Mouse (Mus musculus) E14TG2a.4 (cell line): ENCODE data around the gene Traf4.

Experiments used
- H3K27me3 ChIP-seq: 2 replicates; pipeline ENCODE4 v1.6.1; 2014; ENCODE audit warnings: low read length, control low read depth; ENCODE audit not compliant: insufficient read depth
- H3K36me3 ChIP-seq: 2 replicates; pipeline ENCODE4 v1.6.1; 2014; ENCODE audit warnings: low read length, control low read depth; ENCODE audit not compliant: insufficient read depth
- H3K4me1 ChIP-seq: replicated peaks from 2 replicates; pipeline ENCODE4 v1.6.1; 2014; ENCODE audit warnings: low read depth, low read length, control low read depth
- H3K4me3 ChIP-seq: replicated peaks from 2 replicates; pipeline ENCODE4 v1.5.1; 2014; ENCODE audit warnings: mild to moderate bottlenecking, low read length
- H3K9me3 ChIP-seq: 2 replicates; pipeline ENCODE4 v1.6.1; 2014; ENCODE audit warnings: low read length, control low read depth
- CTCF ChIP-seq: conservative IDR thresholded peaks from 2 replicates; pipeline ENCODE4 v1.5.1; 2014; ENCODE audit warnings: low read length
- NANOG ChIP-seq: IDR thresholded peaks from 2 replicates; pipeline ENCODE4 v1.6.1; 2014; ENCODE audit warnings: borderline replicate concordance, low read length, mixed read lengths
- POU5F1 ChIP-seq: IDR thresholded peaks from 2 replicates; pipeline ENCODE4 v1.6.1; 2014; ENCODE audit warnings: low read length, borderline replicate concordance

Gene Traf4

DNA sequence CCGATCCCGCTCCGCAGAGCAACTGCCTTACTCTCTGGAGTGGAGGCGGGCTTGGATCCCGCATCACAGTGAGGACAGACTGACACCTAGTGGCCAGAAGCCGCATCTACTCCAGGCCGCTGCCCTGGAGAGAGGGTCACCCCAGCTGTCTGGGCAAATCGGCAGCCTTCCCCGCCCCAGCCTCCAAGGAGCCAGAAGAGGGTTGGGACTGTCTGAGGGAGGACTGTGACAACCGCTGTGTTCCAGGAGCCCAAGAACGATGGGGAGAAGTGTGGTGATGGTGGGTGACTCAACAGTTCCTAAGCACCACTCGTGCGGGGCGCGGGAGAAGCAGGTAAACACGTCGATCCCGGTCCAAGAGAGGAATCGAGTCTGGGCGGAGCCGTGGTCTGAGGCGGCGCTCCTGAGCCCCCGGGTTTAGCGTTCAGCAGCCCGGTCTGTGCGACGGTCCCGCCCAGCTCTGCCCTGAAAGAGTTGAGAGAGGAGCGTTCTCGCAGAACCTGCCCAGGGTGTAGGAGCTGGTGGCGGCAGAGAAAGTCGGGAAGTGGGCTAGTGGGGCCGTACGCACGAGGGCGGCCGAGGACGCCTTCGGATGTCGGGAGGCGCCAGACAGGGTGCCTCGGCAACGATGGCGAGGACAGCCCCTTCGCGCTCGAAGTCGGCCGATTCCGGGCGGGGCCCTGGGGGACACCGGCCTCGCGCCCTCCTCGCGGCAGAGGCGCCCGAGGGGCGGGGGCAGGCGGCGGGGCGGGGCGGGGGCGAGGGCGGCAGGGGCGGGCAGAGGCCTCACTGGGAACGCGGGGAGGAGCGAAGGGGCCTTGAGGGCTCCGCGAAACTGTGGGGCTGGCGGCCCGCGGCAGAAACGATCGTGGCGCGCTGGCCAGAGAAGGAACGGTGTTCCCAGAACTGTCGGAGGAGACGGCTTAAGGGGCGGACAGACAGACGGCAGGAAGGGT lies 12.8 kb upstream of the Traf4 start:
- peaks cover 41% of the 10 kb centered on the region for H3K36me3 ChIP-seq
- no peaks in the 10 kb centered on the region for H3K27me3 ChIP-seq
- no peaks in the 10 kb centered on the region for H3K9me3 ChIP-seq
- TF ChIP-seq CTCF = peak; percentile 95
- TF ChIP-seq NANOG = no peak
- TF ChIP-seq POU5F1 = no peak
- peaks cover 60% of the 10 kb centered on the region for H3K4me1 ChIP-seq
- H3K4me3 ChIP-seq = peak overlapping the region; percentile 99

DNA sequence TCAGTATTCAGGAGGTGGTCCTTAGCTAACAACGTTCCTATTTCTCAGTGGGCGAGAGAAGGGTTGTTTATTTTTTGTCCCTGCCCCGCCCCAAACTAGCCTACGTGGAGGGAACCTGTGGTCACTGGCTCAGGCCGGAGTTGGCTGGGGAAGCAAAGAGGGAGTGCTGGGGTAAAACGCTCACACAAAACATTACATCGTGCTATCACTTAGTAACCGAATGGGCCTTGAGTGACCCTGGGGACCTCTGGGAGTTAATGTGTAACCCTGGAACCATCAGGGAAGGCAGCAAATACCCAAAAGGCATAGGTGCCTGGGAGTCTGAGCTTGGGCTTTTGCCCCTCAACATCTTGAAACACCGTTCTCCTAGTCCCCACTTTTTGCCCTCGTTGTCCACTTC lies 12.0 kb upstream of the Traf4 start:
- peak overlapping the region; percentile 99 for H3K4me3 ChIP-seq
- peaks cover 41% of the 10 kb centered on the region for H3K36me3 ChIP-seq
- peaks cover 67% of the 10 kb centered on the region for H3K4me1 ChIP-seq
- no peaks in the 10 kb centered on the region for H3K9me3 ChIP-seq
- TF ChIP-seq NANOG (no peak), CTCF (no peak), POU5F1 (no peak)
- no peaks in the 10 kb centered on the region for H3K27me3 ChIP-seq

DNA sequence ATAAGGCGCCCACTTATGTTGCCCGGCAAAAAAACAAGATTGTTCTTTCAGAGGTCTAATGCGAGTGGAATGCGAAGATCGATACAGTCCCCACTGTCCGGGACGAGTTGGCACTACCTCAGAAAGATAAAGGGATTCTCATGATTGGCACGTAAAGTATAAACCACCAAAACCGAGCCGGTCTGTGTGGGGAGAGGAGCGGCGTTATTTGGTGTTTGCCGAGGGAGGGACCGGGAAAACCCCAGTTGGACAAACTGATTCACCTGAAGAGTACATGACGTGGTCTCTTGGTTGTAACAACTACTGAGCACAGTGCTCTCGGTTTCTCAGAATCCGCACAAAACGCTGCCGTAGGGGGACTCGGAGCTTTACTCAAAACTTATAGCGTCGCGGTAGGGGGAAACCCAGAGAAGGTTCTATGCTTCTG lies 11.5 kb upstream of the Traf4 start:
- peaks cover 41% of the 10 kb centered on the region for H3K36me3 ChIP-seq
- TF ChIP-seq NANOG (no peak), POU5F1 (no peak), CTCF (no peak)

DNA sequence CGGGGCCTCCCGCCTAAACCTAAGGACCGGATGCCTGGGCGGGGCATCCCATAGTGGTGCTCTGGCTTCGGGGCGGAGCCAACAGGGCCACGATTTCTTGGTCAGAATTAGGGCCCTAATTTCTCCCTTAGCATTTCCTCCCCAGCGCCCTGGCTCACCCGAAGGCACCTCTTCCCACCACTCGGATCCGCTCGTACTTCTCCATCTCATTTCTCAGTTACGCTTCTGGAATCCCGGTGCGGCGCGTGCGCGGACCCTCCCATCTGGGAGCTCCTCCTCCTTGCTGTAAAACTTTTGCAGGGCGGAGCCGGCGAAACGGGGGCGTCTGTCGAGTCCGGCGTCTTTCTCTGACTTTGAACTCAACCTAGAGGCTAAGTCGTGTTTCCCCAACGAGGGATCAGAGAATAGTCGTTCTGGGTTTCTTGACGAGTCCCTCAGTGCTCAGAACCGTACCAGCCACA lies 11.0 kb upstream of the Traf4 start, which contains the start of the genes Nek8 and Tlcd1:
TSS of gene Nek8 (minus strand) at position 274 of the 461 bp plus-strand sequence.
TSS of gene Tlcd1 (plus strand) at position 310 of the 461 bp plus-strand sequence.
- peaks cover 71% of the 10 kb centered on the region for H3K4me1 ChIP-seq
- peak within 1 kb of the TSS; percentile 99 for H3K4me3 ChIP-seq
- no peaks in the 10 kb centered on the region for H3K27me3 ChIP-seq
- peaks cover 39% of the 10 kb centered on the region for H3K36me3 ChIP-seq
- no peaks in the 10 kb centered on the region for H3K9me3 ChIP-seq
- TF ChIP-seq POU5F1 (no peak), CTCF (no peak), NANOG (no peak)

More for the DNA sequence above, 11.5 kb upstream of the Traf4 start:
- no peaks in the 10 kb centered on the region for H3K27me3 ChIP-seq
- no peaks in the 10 kb centered on the region for H3K9me3 ChIP-seq
- H3K4me3 ChIP-seq = peak overlapping the region; percentile 99
- H3K4me1 ChIP-seq = peaks cover 71% of the 10 kb centered on the region

DNA sequence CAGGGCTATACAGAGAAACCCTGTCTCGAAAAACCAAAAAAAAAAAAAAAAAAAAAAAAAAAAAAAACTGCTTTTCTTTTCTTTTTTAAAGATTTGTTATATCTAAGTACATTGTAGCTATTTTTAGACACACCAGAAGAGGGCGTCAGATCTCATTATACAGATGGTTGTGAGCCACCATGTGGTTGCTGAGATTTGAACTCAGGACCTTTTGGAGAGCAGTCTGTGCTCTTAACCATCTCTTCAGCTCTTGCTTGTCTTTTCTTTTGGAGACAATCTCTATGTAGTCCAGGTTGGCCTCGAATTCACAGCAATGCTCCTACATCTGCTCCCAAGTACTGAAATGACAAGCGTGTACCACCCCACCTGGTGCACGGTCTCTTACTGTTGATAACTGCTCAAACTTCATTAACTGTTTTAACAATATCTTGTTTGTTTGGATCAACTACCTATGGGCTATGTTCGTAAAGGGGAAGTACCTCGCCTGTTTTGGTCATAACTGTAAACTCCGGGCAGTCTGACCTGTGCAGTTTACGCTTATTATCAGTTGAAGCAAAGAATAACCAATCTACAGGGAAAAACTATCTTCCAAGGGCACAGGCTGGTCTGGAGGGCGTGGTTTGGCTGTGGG lies 10.5 kb upstream of the Traf4 start:
- Histone ChIP-seq H3K4me3 (peak overlapping the region; percentile 99), H3K4me1 (peaks cover 70% of the 10 kb centered on the region), H3K36me3 (peaks cover 33% of the 10 kb centered on the region), H3K9me3 (no peaks in the 10 kb centered on the region), H3K27me3 (no peaks in the 10 kb centered on the region)
- TF ChIP-seq POU5F1 = no peak
- TF ChIP-seq CTCF = 0 out of 2 replicates have a peak, but pooled peaks have one; percentile 6

DNA sequence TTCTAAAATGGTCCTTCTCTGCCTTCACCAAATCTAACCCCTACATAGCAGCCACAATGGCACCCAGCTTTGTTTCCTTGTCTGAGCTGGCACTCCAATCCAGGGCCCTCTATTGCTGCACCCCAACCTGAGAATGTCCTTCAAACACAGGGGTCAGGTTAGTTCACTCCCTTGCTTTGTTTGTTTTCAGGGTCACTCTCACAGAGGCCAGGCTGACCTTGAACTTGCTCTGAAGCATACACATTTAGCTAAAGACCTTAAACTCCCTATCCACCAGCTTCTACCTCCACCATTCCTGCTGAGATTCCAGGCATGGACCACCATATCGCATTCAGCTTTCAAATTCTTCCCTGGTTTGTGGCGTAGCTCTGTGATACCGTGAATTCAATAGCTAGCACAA lies 9.1 kb upstream of the Traf4 start:
- Histone ChIP-seq H3K9me3 (no peaks in the 10 kb centered on the region), H3K27me3 (no peaks in the 10 kb centered on the region), H3K4me1 (peaks cover 69% of the 10 kb centered on the region), H3K4me3 (no peak overlapping the region), H3K36me3 (peaks cover 19% of the 10 kb centered on the region)
- no peak for TF ChIP-seq NANOG
- TF ChIP-seq POU5F1 = no peak
- TF ChIP-seq CTCF = no peak

DNA sequence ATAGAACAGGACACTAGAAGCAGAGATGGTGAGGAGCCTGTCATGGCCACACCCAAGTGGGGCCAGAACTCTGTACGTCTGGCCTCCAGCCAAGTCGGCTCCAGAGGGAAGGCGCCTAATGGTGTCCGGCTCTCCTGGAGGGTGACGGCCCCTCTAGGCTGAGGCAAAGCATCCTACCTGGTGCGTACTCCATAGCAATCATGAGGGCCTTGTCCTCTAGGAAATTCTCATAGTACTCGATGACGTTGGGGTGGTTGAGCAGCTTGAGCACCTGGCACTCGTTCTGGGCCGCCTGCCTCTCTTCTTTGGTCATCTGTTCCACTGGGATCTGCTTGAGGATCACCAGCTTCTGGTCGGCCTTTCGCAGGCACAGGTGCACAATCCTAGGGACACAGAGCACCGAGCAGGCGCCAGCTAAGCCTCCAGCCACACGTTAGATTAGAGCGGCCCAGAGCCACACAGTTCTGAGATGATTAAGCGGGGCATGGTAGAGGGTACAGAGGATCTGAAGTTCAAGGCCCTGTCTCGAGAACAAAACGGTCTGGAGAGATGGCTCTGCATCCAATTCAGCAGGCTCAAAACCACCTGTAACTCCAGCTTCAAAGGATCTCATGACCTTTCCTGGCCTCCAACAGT lies 7.5 kb upstream of the Traf4 start:
- Histone ChIP-seq H3K9me3 (no peaks in the 10 kb centered on the region), H3K4me1 (peaks cover 85% of the 10 kb centered on the region), H3K27me3 (no peaks in the 10 kb centered on the region), H3K36me3 (peaks cover 17% of the 10 kb centered on the region), H3K4me3 (peak overlapping the region; percentile 35)
- TF ChIP-seq POU5F1 (no peak), NANOG (no peak), CTCF (no peak)

DNA sequence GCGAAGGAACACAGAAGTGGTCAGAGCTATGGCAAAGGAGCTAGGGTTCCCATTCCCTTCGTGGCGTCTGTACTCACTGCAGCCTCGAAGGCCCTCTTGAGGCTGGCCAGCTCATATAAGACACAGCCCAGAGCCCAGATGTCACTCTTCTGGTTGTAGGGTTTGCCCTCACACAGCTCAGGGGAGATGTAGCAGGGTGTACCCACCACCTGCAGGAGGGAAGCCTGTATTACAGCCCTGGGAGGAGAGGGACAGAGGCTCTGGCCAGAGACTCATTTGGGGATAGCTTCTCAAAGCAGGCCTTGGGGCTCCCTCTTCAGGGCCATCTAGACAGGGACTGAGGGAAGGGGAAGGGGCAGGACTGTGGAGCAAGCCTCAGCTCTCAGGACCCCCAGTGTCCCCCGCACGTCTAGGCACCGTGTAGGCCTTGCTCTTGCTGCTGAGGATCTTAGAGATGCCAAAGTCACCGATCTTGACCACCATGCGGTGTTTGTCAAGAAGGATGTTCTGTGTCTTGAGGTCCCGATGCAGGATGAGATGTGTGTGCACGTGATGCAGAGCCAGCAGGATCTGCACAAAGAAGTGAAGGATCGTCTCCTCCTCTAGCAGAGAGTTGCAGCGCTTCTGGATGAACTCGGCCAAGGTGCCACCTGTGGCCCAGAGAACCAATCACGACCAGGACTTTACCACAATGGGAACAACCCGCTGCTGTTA lies 6.8 kb upstream of the Traf4 start:
- Histone ChIP-seq H3K4me1 (peaks cover 86% of the 10 kb centered on the region), H3K36me3 (peaks cover 24% of the 10 kb centered on the region), H3K4me3 (peak overlapping the region; percentile 35), H3K27me3 (no peaks in the 10 kb centered on the region), H3K9me3 (no peaks in the 10 kb centered on the region)
- TF ChIP-seq CTCF = peak; percentile 28
- no peak for TF ChIP-seq POU5F1
